Mouse (Mus musculus) liver, adult 2 months (tissue): ENCODE measurements around the gene Kcnb1.

Experiments
- CTCF ChIP-seq: fragments of 200-500 bp; IDR thresholded peaks from 2 replicates; pipeline ENCODE4 v1.5.1; 2011; ENCODE audit warnings: low read depth, low read length, control low read depth
- POLR2A ChIP-seq: fragments of 200-500 bp; IDR thresholded peaks from 2 replicates; pipeline ENCODE4 v1.6.1; 2011; ENCODE audit warnings: low read length, control low read depth; ENCODE audit not compliant: insufficient read depth; ENCODE audit errors: extremely low read depth

- no peak for TF ChIP-seq POLR2A
- no peak for TF ChIP-seq CTCF
Observed at GRCm38 (mm10) chr2:167120186-167120830, 69.6 kb downstream of the Kcnb1 start.
